Mouse (Mus musculus) bone marrow macrophage, adult 2 months (primary cell): Measurements from ENCODE around the gene Vmn2r67. TPM values are rescaled to one million over a fixed set of nuclear protein-coding genes. Genes with fewer than 3 reads are reported as not detected.
"Not testable (repeated sequence)": the region's sequence is repeated elsewhere in the genome, so short reads cannot be mapped to it uniquely, and the experiment has no call there.

Experiments
- H3K27ac ChIP-seq: 2 replicates; pipeline ENCODE4 v1.5.1; 2012; ENCODE audit warnings: low read depth, low read length; ENCODE audit not compliant: insufficient read depth
- H3K4me1 ChIP-seq: 2 replicates; pipeline ENCODE4 v1.6.1; 2012; ENCODE audit warnings: low read length; ENCODE audit not compliant: control insufficient read depth, insufficient read depth
- H3K4me3 ChIP-seq: 2 replicates; pipeline ENCODE4 v1.5.1; 2012; ENCODE audit warnings: mild to moderate bottlenecking, low read length, moderate library complexity; ENCODE audit not compliant: insufficient read depth
- CTCF ChIP-seq: IDR thresholded peaks from 2 replicates; pipeline ENCODE4 v1.5.1; 2012; ENCODE audit warnings: low read depth, mild to moderate bottlenecking, low read length, moderate library complexity
- POLR2A ChIP-seq: IDR thresholded peaks from 2 replicates; pipeline ENCODE4 v1.6.1; 2012; ENCODE audit warnings: mild to moderate bottlenecking, low read depth, low read length, borderline replicate concordance
- polyA plus RNA-seq: library from polyadenylated mRNA; stranded (reverse); fragments of >200 nt; gene quantifications from 2 replicates; pipeline ENCODE4 v1.2.4, GENCODE M21; 2012; ENCODE audit not compliant: missing spikeins, insufficient read depth, insufficient read length

Gene Vmn2r67
- not detected in 2 replicates for polyA plus RNA-seq

- no peak within 1 kb of the TSS for H3K4me3 ChIP-seq
- H3K4me1 ChIP-seq: no peaks in the 10 kb centered on the region
- TF ChIP-seq POLR2A: no peak
- no peak for TF ChIP-seq CTCF
- H3K27ac ChIP-seq: no peak within 1 kb of the TSS
Observed at GRCm38 (mm10) chr7:85155898-85156297, at the start of gene Vmn2r67. Gene Vmn2r67, minus strand, starts transcription at chr7:85155998.

GRCm38 (mm10) chr7:85104531-85104930, 51.3 kb downstream of the Vmn2r67 start:
- not testable (repeated sequence) for H3K4me3 ChIP-seq

More at GRCm38 (mm10) chr7:85104531-85104930, 51.3 kb downstream of the Vmn2r67 start:
- H3K27ac ChIP-seq, H3K4me1 ChIP-seq: not testable (repeated sequence)

Other genes starting within 250 kb of the Vmn2r67 start
- not detected in 2 replicates for gene Vmn2r65, start 191.9 kb downstream of the Vmn2r67 start, polyA plus RNA-seq
- not detected in 2 replicates for gene Vmn2r66, start 143.7 kb downstream of the Vmn2r67 start, polyA plus RNA-seq
- gene Vmn2r68, start 81.8 kb upstream of the Vmn2r67 start, polyA plus RNA-seq: 0.41 TPM in 1 of 2 replicates, not detected in the other